ENCODE assay signal across 16 mouse cellular contexts in the genomic region with DNA sequence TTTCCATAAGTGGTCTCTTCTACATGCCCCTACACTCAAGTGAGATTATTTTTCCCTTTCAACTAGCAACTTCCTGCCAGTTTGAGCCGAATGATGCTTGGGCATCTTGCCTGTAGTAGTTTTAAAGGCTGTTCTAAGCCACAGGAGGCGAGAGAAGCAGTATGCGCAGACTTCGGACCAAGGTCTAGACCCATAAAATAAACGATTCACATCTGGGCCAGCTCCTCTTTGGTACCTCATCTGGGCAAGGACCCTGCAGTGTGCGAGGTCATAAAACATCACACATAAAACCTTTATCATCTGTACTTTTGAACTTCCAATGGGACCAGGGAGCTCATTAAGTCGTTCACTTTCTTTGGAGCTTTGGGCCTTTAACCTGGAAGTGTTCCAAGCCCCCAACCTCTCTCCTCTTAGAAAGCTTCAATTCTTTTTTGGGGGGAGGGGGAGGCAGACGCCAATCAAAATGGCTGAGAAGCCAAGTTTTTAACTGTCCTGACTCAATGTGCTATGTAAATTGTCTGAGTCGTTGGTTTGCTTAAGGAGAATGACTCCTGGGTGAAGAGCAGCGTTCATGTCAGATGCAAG.
"Had no signal": no experiment of that assay in that cellular context is flagged by ENCODE, and none has a peak within 500 bp of the region (broad histone marks: within the 10 kb centered on the region; RNA-seq: fewer than 3 reads in every experiment).

No protein-coding gene starts in this region.

- H3K4me2 ChIP-seq: liver, embryonic 13.5 days; lung, embryonic 15.5 days; neural tube, embryonic 13.5 days had no signal

- H3K9ac ChIP-seq: liver, embryonic 13.5 days; liver, postnatal 0 days; lung, embryonic 15.5 days; neural tube, embryonic 13.5 days had no signal

- DNase-seq: kidney, adult 11 months; kidney, adult 9 months; kidney, postnatal 4 days; liver; liver, embryonic 13.5 days; liver, postnatal 0 days; lung, postnatal 14 days; retina, postnatal 1 day; thymus, postnatal 36 days had no signal

- H3K36me3 ChIP-seq: liver, embryonic 13.5 days; lung, embryonic 15.5 days; neural tube, embryonic 13.5 days had no signal

- H3K4me3 ChIP-seq: layer of hippocampus, adult 2 months; liver, embryonic 13.5 days; lung, embryonic 15.5 days; megakaryocyte, embryonic 14.5 days; neural tube, embryonic 13.5 days had no signal

- H3K9me3 ChIP-seq: liver, embryonic 13.5 days; lung, embryonic 15.5 days; megakaryocyte, embryonic 14.5 days; neural tube, embryonic 13.5 days had no signal

- ATAC-seq: liver, postnatal 0 days; midbrain, embryonic 16.5 days had no signal

- H3K27me3 ChIP-seq: liver, embryonic 13.5 days; lung, embryonic 15.5 days; neural tube, embryonic 13.5 days had no signal

- H3K27ac ChIP-seq: kidney, postnatal 0 days; layer of hippocampus, adult 2 months; liver, embryonic 13.5 days; lung, embryonic 15.5 days; macrophage; neural tube, embryonic 13.5 days had no signal

- H3K4me1 ChIP-seq: liver, embryonic 13.5 days; lung, embryonic 15.5 days had no signal
